Mouse (Mus musculus): ENCODE results near the gene Col25a1.

GRCm38 (mm10) chr3:130573243-130573642, 441.9 kb downstream of the Col25a1 start:
- TF ChIP-seq POLR2A (IDR thresholded peaks at IDR 0.05; ENCODE audit: low read depth, low read length) (no peak), CTCF (IDR thresholded peaks at IDR 0.05; ENCODE audit: extremely low read depth, insufficient read length, insufficient replicate concordance, low read depth, low read length) (no peak)
